Comparison of ENCODE assay signal across 24 mouse cellular contexts in genomic region chr6:140454388-140454787, GRCm38 (mm10). TPM values are rescaled to one million over a fixed set of nuclear protein-coding genes. Genes with fewer than 3 reads are reported as not detected.
A peak's percentile ranks its signal among the peaks of the same experiment; 100 is the strongest.
DNase-seq lines count a peak whose midpoint lies in the region; ATAC-seq and TF ChIP-seq lines count a peak whose summit lies in the region.
"Had no signal": no experiment of that assay in that cellular context is flagged by ENCODE, and none has a peak within 500 bp of the region (broad histone marks: within the 10 kb centered on the region; RNA-seq: fewer than 3 reads in every experiment).

No protein-coding gene starts in this region.

- no peaks in the 10 kb centered on the region for H3K9me3 ChIP-seq in heart, embryonic 12.5 days (replicated peaks)
- no peaks in the 10 kb centered on the region for H3K9me3 ChIP-seq in kidney, embryonic 14.5 days (ENCODE audit: control insufficient read depth, low read length)
- no peaks in the 10 kb centered on the region for H3K9me3 ChIP-seq in liver, postnatal 0 days (ENCODE audit: low read length)
- no peaks in the 10 kb centered on the region for H3K9me3 ChIP-seq in liver, embryonic 11.5 days (ENCODE audit: control insufficient read depth, low read length)
- H3K9me3 ChIP-seq: embryonic facial prominence, embryonic 10.5 days; embryonic facial prominence, embryonic 13.5 days; forebrain, embryonic 12.5 days; forebrain, embryonic 15.5 days; heart, embryonic 10.5 days; hindbrain, embryonic 13.5 days had no signal

- 0 out of 2 replicates have a peak, but pooled peaks cover 2% of the 10 kb centered on the region for H3K36me3 ChIP-seq in heart, embryonic 12.5 days
- H3K36me3 ChIP-seq in kidney, embryonic 14.5 days (ENCODE audit: control insufficient read depth, insufficient read depth, low read length): no peaks in the 10 kb centered on the region
- no peaks in the 10 kb centered on the region for H3K36me3 ChIP-seq in liver, postnatal 0 days (replicated peaks; ENCODE audit: insufficient read depth, low read length)
- H3K36me3 ChIP-seq in liver, embryonic 11.5 days (ENCODE audit: control insufficient read depth, insufficient read depth, low read length): no peaks in the 10 kb centered on the region

- no peak for TF ChIP-seq EP300 in liver, postnatal 0 days (IDR thresholded peaks at IDR 0.05; ENCODE audit: low read depth)

- DNase-seq in heart, adult 11 months: peak; percentile 41
- DNase-seq in kidney, adult 9 months: peak; percentile 27
- no peak for DNase-seq in liver, postnatal 0 days
- DNase-seq in liver, embryonic 11.5 days (ENCODE audit: low spot score): no peak
- no peak for DNase-seq in layer of hippocampus, adult 8-10 months (ENCODE audit: low spot score in 2 of 2)
- DNase-seq: adrenal gland, adult 8-10 months; adrenal gland, postnatal 25 days; cerebellum, adult 11-12 months; cerebellum, adult 8-10 months; cerebellum, postnatal 10 days; cerebellum, postnatal 36 days; embryo, embryonic 11 days; gastrocnemius, postnatal 25 days; heart, adult 2 months had no signal

- H3K4me2 ChIP-seq in heart, embryonic 12.5 days: no peak overlapping the region
- H3K4me2 ChIP-seq in kidney, embryonic 14.5 days (replicated peaks; ENCODE audit: low read depth, low read length): no peak overlapping the region
- no peak overlapping the region for H3K4me2 ChIP-seq in liver, postnatal 0 days (ENCODE audit: low read depth, low read length)
- no peak overlapping the region for H3K4me2 ChIP-seq in liver, embryonic 11.5 days
- H3K4me2 ChIP-seq: embryonic facial prominence, embryonic 13.5 days; forebrain, embryonic 12.5 days; forebrain, embryonic 15.5 days; hindbrain, embryonic 13.5 days had no signal

- no peak overlapping the region for H3K4me3 ChIP-seq in heart, embryonic 12.5 days
- H3K4me3 ChIP-seq in kidney, embryonic 14.5 days (ENCODE audit: low read length): no peak overlapping the region
- H3K4me3 ChIP-seq in liver, postnatal 0 days (ENCODE audit: low read depth, low read length): no peak overlapping the region
- H3K4me3 ChIP-seq in liver, embryonic 11.5 days (ENCODE audit: low read depth, low read length): no peak overlapping the region
- H3K4me3 ChIP-seq: embryonic facial prominence, embryonic 10.5 days; embryonic facial prominence, embryonic 13.5 days; erythroblast, embryonic 14.5 days; forebrain, embryonic 12.5 days; forebrain, embryonic 15.5 days; heart, adult 2 months; heart, embryonic 10.5 days; hindbrain, embryonic 13.5 days had no signal

- no peak for TF ChIP-seq CTCF in liver, postnatal 0 days (IDR thresholded peaks at IDR 0.05; ENCODE audit: low read depth)

- H3K27me3 ChIP-seq in heart, embryonic 12.5 days (replicated peaks): no peaks in the 10 kb centered on the region
- H3K27me3 ChIP-seq in kidney, embryonic 14.5 days (ENCODE audit: control insufficient read depth, insufficient read depth, low read length): no peaks in the 10 kb centered on the region
- no peaks in the 10 kb centered on the region for H3K27me3 ChIP-seq in liver, postnatal 0 days (ENCODE audit: insufficient read depth, low read length)
- H3K27me3 ChIP-seq in liver, embryonic 11.5 days (replicated peaks; ENCODE audit: control insufficient read depth, insufficient read depth, low read length): no peaks in the 10 kb centered on the region
- H3K27me3 ChIP-seq: embryonic facial prominence, embryonic 13.5 days; forebrain, embryonic 12.5 days; forebrain, embryonic 15.5 days; hindbrain, embryonic 13.5 days had no signal

- no peak for ATAC-seq in heart, embryonic 12.5 days (ENCODE audit: insufficient number of reproducible peaks, low FRiP score)
- no peak for ATAC-seq in kidney, embryonic 14.5 days (ENCODE audit: low FRiP score, low TSS enrichment)
- ATAC-seq in liver, postnatal 0 days: peak; percentile 49
- ATAC-seq in liver, embryonic 11.5 days (replicated peaks; ENCODE audit: low FRiP score): no peak
- ATAC-seq: activated CD4-positive, CD25-positive, alpha-beta regulatory T cell, adult 4 months; forebrain, embryonic 15.5 days had no signal

- H3K4me1 ChIP-seq in heart, embryonic 12.5 days (replicated peaks): peaks cover 10% of the 10 kb centered on the region; the same call in 1 of the 2 replicates
- peaks cover 11% of the 10 kb centered on the region; the same call in 1 of the 2 replicates for H3K4me1 ChIP-seq in kidney, embryonic 14.5 days (ENCODE audit: control insufficient read depth, insufficient read depth, low read length)
- no peaks in the 10 kb centered on the region for H3K4me1 ChIP-seq in liver, postnatal 0 days (ENCODE audit: insufficient read depth)
- no peaks in the 10 kb centered on the region for H3K4me1 ChIP-seq in liver, embryonic 11.5 days (replicated peaks; ENCODE audit: control insufficient read depth, insufficient read depth, low read length)
- H3K4me1 ChIP-seq: forebrain, embryonic 15.5 days; heart, embryonic 10.5 days had no signal

- H3K27ac ChIP-seq in heart, embryonic 12.5 days (ENCODE audit: poor library complexity, severe bottlenecking): no peak overlapping the region
- no peak overlapping the region for H3K27ac ChIP-seq in kidney, embryonic 14.5 days (ENCODE audit: low read depth, low read length)
- H3K27ac ChIP-seq in liver, postnatal 0 days (ENCODE audit: low read depth): no peak overlapping the region
- H3K27ac ChIP-seq in liver, embryonic 11.5 days (ENCODE audit: low read depth, low read length): no peak overlapping the region
- H3K27ac ChIP-seq: embryonic facial prominence, embryonic 10.5 days; embryonic facial prominence, embryonic 13.5 days; forebrain, embryonic 12.5 days; forebrain, embryonic 15.5 days; heart, adult 2 months; heart, embryonic 10.5 days; hindbrain, embryonic 13.5 days had no signal

- H3K9ac ChIP-seq in heart, embryonic 12.5 days: no peak overlapping the region
- H3K9ac ChIP-seq in kidney, embryonic 14.5 days (ENCODE audit: low read depth, low read length): no peak overlapping the region
- H3K9ac ChIP-seq in liver, postnatal 0 days (replicated peaks): no peak overlapping the region
- H3K9ac ChIP-seq in liver, embryonic 11.5 days (ENCODE audit: low read depth, low read length): no peak overlapping the region
- H3K9ac ChIP-seq: embryonic facial prominence, embryonic 13.5 days; forebrain, embryonic 12.5 days; forebrain, embryonic 15.5 days; hindbrain, embryonic 13.5 days had no signal

- 89% methylated on average over 3 of the region's 3 CpGs for WGBS in heart, embryonic 12.5 days
- 85% methylated on average over 3 of the region's 3 CpGs for WGBS in kidney, embryonic 14.5 days
- WGBS in liver, postnatal 0 days (ENCODE audit: insufficient replicate concordance): 79% methylated on average over 3 of the region's 3 CpGs
- 87% methylated on average over 3 of the region's 3 CpGs for WGBS in liver, embryonic 11.5 days

RNA-seq across cellular contexts. Expression of gene Plekha5, which starts 30.5 kb away (rescaled TPM):
- polyA plus RNA-seq in heart, embryonic 12.5 days (2016; fragmentation: Nextera tagmentation; extraction: Ambion mirVana): 21.9 and 22.3 TPM in 2 replicates
- 43.8 and 63.4 TPM in 2 replicates for polyA plus RNA-seq in kidney, embryonic 14.5 days (2014; fragmentation: Nextera tagmentation; extraction: Ambion mirVana)
- polyA plus RNA-seq in liver, postnatal 0 days (2015; fragmentation: Nextera tagmentation; extraction: Ambion mirVana): 4.2 and 5.2 TPM in 2 replicates
- 28.6 and 30.7 TPM in 2 replicates for polyA plus RNA-seq in liver, embryonic 11.5 days (2014; fragmentation: Nextera tagmentation; extraction: Ambion mirVana)
- 100 to 1,000 TPM in 2 of 4 experiments, 10 to 100 TPM in 2; 92.0 to 111 (median 99.5) TPM for total RNA-seq in layer of hippocampus, adult 8-10 months (2022)

Comparison
In these comparisons a context has a peak if more than half of its experiments do, and no peak if none do; other contexts are left out.
1. DNase-seq: peak in heart, adult 11 months (single experiment) and kidney, adult 9 months (single experiment); none in liver, postnatal 0 days (single experiment), liver, embryonic 11.5 days (single experiment) and layer of hippocampus, adult 8-10 months (0 of 2).